Mouse (Mus musculus) thymus, postnatal 25 days (tissue): Measurements from ENCODE around the gene Erf.

Source experiments
- DNase-seq: peaks from one replicate; pipeline ENCODE4 v3.0.0; 2022

Gene Erf

GRCm38 (mm10) chr7:25237249-25238014, 13.1 kb downstream of the Erf start, which contains the start of gene Gsk3a:
Gsk3a (minus strand) TSS chr7:25237851.
- peak; percentile 98 for DNase-seq

DNA sequence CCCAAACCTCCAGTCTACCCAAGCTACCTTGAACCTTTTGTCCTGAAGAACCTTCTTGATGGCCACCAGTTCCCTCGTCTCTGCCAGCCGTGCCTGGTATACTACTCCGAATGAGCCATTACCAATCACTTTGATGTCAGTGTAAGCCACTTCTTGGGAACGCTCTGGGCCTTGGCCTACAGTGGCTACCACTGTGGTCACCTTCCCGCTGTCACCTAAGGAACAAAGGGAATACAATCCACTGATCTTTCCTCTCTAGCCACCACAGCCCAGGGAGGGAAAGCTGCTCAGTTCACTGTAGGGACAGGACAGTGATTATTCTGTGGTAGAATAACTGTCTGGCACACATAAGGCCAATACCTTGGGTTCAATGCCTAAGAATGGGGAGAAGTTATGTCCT, 15.0 kb downstream of the Erf start:
- DNase-seq: no peak

GRCm38 (mm10) chr7:25233061-25233460, 17.5 kb downstream of the Erf start:
- peak; percentile 82 for DNase-seq

DNA sequence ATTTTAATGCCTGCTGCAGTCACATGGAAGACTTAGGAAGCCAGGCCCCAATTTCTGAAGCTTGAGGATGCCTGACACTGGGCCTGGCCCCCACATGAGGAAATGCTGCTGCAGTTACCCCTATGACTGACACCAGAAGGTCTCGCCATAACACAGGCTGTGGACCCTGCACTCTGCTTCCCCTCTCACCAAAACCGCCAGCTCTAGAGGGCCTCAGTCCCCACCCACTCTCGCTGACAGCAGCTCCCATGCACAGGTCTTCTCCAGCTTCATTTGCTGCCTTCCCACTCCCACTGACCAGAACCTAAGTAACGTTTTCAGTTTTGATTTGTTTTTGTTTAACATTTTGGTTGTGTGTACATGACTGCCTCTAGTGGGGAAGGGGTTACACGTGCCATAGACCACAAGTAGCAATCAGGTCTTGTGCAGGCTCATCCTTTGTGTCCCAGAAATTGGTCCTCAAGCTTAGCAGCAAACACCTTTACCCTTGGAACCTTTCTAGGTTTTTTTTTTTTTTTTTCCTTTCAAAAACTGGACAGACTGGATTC, 18.4 kb downstream of the Erf start:
- peak; percentile 42 for DNase-seq

DNA sequence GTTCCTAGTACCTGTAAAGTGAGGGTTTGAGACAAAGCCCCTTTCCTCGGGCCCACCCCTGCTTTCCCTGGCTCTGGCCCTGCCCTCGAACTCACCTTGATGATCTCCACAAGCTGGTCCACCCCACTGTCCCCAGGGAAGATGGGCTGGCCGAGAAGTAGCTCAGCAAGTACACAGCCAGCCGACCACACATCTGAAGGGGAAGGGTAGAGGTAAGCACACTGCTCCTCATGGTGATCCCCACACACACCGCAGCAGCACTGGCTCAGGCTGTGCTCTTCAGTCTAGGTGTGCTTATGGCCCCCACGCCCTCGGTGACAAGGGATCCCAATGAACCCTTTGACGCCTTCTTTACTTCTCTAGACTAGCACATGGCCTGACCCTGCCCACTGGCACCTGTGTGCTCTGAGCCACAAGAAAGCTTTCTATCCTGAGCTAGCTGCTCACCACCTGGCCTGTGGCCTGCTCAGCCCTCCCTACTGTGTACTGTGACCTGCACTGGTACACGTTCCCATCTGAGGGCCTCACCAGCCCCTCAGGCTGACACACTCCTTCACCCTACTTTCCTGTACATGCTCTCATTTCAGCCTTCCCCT, 19.8 kb downstream of the Erf start:
- peak; percentile 51 for DNase-seq

- DNase-seq: no peak
These were observed 22.8 kb downstream of the Erf start for GRCm38 (mm10) chr7:25227523-25228300.

DNA sequence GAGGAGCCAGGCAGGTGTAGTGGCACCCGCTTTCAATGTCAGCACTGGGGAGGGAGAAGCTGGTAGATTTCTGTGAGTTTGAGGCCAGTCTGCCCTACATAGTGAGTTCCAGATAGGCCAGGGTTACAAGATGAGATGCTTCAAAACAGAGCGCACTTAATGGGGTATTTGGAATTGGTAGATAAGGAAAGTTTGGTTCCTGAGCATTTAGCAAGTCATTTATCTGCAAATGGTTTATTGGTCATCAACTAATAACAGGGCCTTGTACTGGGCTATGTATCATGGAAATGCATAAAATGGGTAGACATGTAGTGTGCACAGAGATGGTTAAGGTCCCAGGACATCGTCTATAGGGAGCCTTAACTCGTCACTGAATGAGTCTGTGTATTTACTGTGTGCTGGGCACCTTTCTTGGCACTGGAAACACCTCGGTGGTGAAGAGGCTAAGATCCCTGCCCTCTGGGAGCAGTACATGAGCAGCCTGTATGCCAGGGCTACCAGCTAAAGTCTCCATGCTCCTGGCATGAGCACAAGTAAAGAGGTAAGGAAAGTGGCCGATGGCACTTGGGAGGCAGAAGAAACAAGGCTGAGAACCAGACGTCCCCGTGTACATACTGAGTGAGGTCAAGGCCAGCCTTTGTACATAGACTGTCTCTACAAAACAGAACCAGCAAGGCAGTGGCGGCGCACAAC, 28.1 kb downstream of the Erf start:
- no peak for DNase-seq

DNA sequence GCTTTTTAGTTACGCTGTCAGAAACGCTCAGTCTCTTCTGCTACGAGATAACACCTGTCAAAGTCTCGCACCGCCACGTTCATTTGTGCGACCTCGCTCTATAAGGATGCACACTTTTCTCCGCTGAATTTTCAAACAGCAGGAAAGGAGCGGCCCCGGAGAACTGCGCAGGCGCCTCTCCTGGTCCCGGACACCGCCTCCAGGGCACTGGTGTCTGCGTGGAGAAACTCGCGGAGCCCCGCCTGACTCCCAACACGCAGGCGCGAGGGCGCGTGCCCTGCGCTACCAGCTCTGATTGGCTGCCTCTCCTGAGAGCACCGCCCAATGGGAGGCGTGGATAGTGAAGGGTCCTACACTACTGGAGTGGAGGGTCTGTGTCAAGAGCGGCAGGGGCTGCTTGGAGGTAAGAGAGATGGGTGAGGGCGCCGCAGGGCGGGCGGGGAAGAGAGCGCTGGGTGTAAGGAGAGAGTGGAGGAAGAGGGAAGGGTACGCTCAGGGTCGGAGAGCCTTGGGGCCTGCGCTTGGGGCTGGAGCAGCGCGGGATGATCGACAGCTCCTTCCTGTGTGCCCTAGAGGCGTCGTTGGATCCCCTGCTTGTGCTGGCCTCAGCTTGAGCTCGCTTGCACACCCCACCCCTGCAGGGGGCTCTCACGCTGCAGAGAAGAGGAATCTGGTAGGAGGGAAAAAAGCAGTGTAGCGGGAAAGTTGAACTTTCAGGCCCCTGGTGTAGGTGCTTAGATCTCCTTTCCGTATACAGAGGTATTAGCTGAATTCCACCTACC, 29.3 kb downstream of the Erf start, which contains the start of gene Zfp526:
Zfp526 (plus strand) TSS at position 324 of the 782 bp plus-strand sequence.
- DNase-seq: peak; percentile 99

GRCm38 (mm10) chr7:25220457-25221101, 30.0 kb downstream of the Erf start, which contains the start of gene Dedd2:
Dedd2 (minus strand) TSS chr7:25220615.
- no peak for DNase-seq

DNA sequence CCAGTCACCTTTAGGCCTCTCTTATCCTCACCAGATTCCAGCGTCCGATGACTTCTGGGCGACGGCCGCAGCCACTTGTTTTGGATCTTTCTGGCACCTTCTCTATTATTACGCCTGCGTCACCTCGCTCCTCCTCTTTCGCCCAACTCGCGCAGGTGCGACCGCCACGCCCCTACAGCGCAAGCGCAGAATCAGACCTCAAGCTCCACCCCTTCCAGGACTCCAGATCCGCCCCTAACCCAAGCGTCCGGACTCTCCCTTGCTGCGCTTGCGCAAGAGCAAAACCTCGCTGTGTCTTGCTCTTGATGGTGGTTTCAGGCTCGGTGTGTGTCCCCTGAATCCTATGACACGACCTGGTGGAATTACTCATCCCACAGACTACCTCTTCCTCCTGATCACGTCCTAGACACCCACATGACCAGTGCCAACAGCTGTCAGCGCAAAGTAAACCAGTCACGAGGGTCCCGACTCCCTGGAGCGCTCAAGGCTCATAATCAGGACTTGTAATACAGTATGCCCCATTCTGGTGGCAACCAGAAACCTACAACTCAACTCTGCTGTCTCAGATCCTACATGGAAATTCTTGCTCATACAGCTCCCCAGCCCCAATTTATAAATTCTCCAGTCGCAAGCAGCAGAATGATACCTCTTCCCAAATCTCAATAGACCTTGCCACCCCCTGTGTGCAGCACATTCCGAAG, 30.7 kb downstream of the Erf start:
- DNase-seq: peak; percentile 97

GRCm38 (mm10) chr7:25219416-25219750, 31.2 kb downstream of the Erf start:
- no peak for DNase-seq

DNA sequence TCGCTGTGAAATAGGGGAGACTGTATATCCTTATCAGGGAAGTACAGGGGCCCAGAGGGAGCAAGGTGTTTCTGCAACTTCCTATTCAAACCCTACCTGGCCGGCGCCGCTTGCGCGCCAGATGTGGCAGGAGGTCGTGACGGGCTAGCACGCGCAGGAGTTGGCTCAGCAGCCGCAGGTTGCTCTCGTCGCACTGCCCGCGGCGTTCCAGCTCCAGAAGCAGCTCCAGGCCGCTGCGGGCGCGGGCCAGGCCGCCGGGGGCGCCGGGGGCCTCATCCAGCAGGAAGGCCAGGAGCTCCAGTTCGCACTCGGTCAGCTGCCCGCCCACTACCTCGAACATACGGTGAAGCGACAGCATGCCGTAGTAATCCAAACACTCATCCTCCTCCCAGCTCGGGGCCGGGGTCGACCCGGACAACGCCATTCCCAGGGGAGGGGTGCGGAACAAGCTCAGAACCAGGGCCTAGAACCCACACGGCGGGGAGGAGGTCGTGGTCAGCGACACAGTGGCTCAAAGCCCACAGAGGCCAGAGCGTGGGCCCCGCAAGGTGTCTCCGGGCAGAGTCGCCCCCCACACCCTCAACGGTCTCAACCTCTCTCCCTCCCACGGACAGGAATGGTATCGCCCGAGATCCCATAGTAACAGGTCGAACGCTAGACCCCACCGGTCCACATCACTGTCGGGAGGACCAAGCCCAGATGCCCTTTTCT, 31.7 kb downstream of the Erf start:
- DNase-seq: peak; percentile 77

DNA sequence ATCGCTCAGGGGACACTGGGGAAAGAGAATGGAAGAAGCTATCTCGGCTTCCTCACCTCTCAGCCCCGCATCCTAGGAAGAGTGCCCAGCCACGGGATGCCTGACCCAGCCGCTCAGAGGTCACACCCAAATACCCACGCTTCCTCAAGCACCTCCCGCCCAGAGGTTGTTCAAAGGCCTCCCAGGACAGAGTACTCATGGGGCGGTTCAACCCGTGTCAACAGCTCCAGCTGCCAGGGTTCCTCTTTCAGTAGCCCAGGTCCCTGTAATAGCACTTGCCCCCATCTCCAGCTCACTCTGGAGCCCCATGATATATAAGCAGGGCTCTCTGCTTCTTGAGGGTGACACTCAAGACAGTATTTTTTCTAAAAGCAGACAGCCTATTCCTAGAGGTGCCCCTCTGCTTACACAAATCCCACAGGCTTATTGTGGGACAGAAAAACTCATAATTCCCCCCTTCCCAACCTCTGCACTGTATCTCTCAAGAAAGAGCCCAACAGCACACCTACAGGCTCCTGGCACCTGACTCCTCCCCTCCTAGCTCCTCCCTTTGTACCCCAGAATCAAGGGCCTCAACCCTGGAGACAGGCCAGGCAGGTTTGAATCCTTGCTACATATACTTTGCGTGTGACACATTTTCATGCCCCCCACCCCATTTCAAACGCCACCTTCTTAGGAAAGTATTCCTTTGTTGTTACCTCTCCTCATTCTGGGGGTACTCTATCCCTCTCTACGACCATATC, 32.7 kb downstream of the Erf start:
- DNase-seq: no peak

DNA sequence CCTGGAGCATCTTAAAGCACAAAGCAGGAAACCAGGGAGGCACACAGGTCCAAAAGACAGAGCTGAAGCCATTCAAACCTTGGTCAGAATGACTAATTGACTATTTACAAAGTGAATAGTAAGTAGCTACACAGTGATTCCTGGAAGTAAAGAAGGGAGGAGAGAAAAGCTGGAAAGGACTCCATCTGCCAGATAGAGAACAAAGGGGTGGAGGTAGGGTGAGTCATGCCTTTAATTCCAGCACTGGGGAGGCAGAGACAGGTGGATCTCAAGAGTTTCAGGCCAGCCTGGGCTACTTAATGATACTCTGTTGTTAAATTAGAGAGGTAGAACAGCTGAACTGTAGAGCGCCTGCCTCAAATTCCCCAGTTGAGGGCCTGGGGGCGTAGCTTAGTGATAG, 36.4 kb downstream of the Erf start:
- DNase-seq: no peak

DNA sequence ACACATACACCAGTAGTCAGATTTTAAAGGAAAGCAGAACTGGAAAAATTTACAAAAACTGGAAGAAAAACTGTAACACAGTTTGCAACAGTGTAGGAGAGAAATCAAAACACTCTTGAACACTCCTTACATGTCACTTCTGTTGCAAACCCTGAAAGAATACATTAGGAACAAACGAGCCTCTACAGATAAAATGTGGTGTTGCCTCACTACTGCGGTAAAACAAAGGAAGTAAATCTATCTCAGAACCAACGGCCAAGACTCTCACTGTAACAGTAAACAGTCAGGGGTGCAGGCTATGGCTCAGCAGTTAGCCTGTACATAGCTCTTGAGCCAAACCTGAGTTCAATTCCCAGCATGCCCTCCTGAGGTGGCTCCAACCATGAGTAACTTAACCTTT, 37.5 kb downstream of the Erf start:
- DNase-seq: no peak

DNA sequence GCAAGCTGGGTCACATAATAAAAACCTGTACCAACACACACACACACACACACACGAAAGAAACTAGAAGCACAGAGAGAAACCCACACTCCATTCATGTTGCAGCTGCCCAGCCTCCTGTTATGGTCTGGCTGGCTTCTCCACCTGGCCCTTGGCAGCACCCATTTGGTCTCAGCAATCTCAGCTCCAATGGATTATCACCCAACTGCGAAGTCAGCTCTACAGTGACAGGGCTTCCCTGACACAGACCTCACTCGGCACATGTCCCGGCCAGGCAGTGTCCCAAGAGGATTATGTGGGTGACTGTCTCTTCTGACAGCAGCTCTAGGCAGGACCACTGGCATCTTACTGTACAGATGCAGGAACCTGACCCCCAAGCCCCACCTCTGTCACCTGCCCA, 40.1 kb downstream of the Erf start:
- no peak for DNase-seq

DNA sequence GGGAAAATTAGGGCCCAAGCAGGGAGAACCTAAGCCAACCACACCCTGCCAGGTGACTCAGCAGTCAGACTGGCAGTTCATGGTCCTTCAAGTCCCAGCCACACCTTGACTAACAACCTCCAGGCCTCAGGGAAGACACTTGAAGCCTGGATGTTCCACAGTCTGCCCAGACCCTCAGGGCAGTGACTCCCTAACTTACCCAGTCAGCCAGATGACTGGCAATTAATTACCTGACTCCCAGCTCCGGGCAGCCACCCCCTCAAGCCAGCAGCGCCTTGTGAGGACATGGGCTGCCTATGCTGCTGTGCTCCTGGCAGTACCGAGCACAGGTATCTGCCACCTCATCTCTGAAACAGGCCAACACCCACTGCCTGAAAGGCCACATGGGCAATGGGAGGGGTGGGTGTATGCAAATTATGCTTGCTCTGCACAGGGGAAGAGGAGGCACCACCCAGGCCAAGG, 41.4 kb downstream of the Erf start:
- no peak for DNase-seq

DNA sequence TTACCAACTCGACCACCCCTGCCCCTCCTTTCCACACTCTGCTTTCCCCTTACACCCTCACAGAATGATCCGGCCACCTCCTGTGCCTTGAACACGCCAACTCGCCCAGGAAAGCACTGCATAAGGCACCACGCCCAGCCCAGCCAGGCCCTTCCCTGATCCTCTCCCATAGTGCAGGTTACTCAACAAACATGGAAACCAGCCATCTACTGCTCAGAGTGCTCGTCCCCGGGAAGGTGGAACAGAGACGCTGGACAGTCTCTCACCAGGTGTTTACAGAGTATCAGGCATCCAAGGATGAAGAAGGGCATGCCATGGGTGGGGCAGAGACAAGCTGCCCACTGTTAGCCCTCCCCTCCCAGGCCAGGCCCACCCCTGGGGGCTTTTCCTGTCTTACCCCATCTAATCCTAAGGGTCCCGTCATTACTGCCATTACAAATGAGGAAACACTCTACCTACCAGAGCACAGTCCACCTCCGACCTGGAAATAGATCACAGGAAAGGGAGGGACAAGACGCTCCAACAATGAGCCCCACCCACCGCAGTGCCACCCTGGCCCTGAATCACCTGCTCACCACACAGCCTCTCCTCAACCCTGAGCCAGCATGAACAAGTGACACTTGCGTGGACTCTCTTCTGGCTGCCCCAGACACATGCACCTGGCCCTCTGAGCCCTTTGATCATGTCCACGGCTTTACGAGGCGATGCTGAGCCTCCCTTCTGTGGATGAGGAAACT, 44.3 kb downstream of the Erf start:
- DNase-seq: no peak
